Mouse (Mus musculus) MEL (cell line): ENCODE measurements at regions not wholly inside any gene's neighbourhood (a gene's known extent, or its start where the extent isn't known, plus 50 kb on each side); places are given as distances from the start of the nearest gene placed in this dataset.

Experiments
- DNase-seq: peaks from one replicate; pipeline ENCODE4 v3.0.0; 2011; ENCODE audit warnings: low read depth, low spot score
- H3K27ac ChIP-seq: 2 replicates; pipeline ENCODE4 v1.5.1; 2012; ENCODE audit warnings: low read depth, mild to moderate bottlenecking, control low read depth, low read length, moderate library complexity; ENCODE audit not compliant: control insufficient read depth
- H3K27me3 ChIP-seq, 2 experiments: fragments of 150-350 bp in 1 of 2; sonication (generic) in 1 of 2; 2 replicates each; pipeline ENCODE4 v1.6.1; 2012; ENCODE audit warnings: low read length in 2 of 2, mild to moderate bottlenecking in 2 of 2, improper control_type of control experiment in 1 of 2, moderate library complexity in 1 of 2; ENCODE audit not compliant: insufficient read depth in 2 of 2, control insufficient read depth in 1 of 2
- H3K36me3 ChIP-seq, 2 experiments: 2 replicates each; pipeline ENCODE4 v1.6.1; 2012 to 2014; ENCODE audit warnings: low read length in 2 of 2, improper control_type of control experiment in 1 of 2, inconsistent platforms in 1 of 2, mild to moderate bottlenecking in 1 of 2; ENCODE audit not compliant: insufficient read depth in 2 of 2, control insufficient read depth in 1 of 2
- H3K4me1 ChIP-seq, 2 experiments: fragments of 150-350 bp in 1 of 2; sonication (generic) in 1 of 2; 2 replicates each; pipeline ENCODE4 v1.6.1; 2012; ENCODE audit warnings: low read length in 2 of 2, improper control_type of control experiment in 1 of 2, mild to moderate bottlenecking in 1 of 2; ENCODE audit not compliant: insufficient read depth in 2 of 2, control insufficient read depth in 1 of 2
- H3K4me3 ChIP-seq, 2 experiments: fragments of 150-350 bp in 1 of 2; sonication (generic) in 1 of 2; 2 replicates each; pipeline ENCODE4 v1.5.1; 2012; ENCODE audit warnings: low read depth in 2 of 2, low read length in 2 of 2, mild to moderate bottlenecking in 2 of 2, moderate library complexity in 2 of 2, control low read depth in 1 of 2, improper control_type of control experiment in 1 of 2; ENCODE audit not compliant: control insufficient read depth in 1 of 2, insufficient read depth in 1 of 2
- H3K79me2 ChIP-seq: 2 replicates; pipeline ENCODE4 v1.6.1; 2012; ENCODE audit warnings: mild to moderate bottlenecking, low read length, moderate library complexity; ENCODE audit not compliant: control insufficient read depth, poor library complexity, insufficient read depth
- H3K9ac ChIP-seq: 2 replicates; pipeline ENCODE4 v1.6.1; 2012; ENCODE audit warnings: low read depth, mild to moderate bottlenecking, control low read depth, low read length, moderate library complexity; ENCODE audit not compliant: control insufficient read depth, poor library complexity, severe bottlenecking
- H3K9me3 ChIP-seq: fragments of 150-350 bp; sonication (generic); replicated peaks from 2 replicates; pipeline ENCODE4 v1.6.1; 2012; ENCODE audit warnings: mild to moderate bottlenecking, low read length, improper control_type of control experiment, moderate library complexity; ENCODE audit not compliant: insufficient read depth
- BHLHE40 ChIP-seq: IDR thresholded peaks from 2 replicates; pipeline ENCODE4 v1.6.1; 2012; ENCODE audit warnings: low read depth, mild to moderate bottlenecking, inconsistent platforms, low read length, improper control_type of control experiment, borderline replicate concordance
- CHD1 ChIP-seq: IDR thresholded peaks from 2 replicates; pipeline ENCODE4 v1.6.1; 2012; ENCODE audit warnings: low read depth, mild to moderate bottlenecking, inconsistent platforms, low read length, improper control_type of control experiment
- CHD2 ChIP-seq: IDR thresholded peaks from 2 replicates; pipeline ENCODE4 v1.6.1; 2011; ENCODE audit warnings: low read length, improper control_type of control experiment
- ELF1 ChIP-seq: IDR thresholded peaks from 2 replicates; pipeline ENCODE4 v1.6.1; 2014; ENCODE audit warnings: low read depth, mild to moderate bottlenecking, inconsistent platforms, low read length, improper control_type of control experiment, moderate library complexity
- ETS1 ChIP-seq: IDR thresholded peaks from 2 replicates; pipeline ENCODE4 v1.6.1; 2012; ENCODE audit warnings: low read depth, mild to moderate bottlenecking, inconsistent platforms, low read length, improper control_type of control experiment, moderate library complexity
- GABPA ChIP-seq: IDR thresholded peaks from 2 replicates; pipeline ENCODE4 v1.6.1; 2012; ENCODE audit warnings: low read depth, mild to moderate bottlenecking, inconsistent platforms, low read length, improper control_type of control experiment, moderate library complexity
- HCFC1 ChIP-seq: IDR thresholded peaks from 2 replicates; pipeline ENCODE4 v1.6.1; 2012; ENCODE audit warnings: low read depth, mild to moderate bottlenecking, inconsistent platforms, low read length, improper control_type of control experiment, moderate library complexity
- JUND ChIP-seq: IDR thresholded peaks from 2 replicates; pipeline ENCODE4 v1.6.1; 2011; ENCODE audit warnings: low read depth, mild to moderate bottlenecking, improper control_type of control experiment, low read length
- KAT2A ChIP-seq: conservative IDR thresholded peaks from 2 replicates; pipeline ENCODE4 v1.6.1; 2012; ENCODE audit warnings: low read depth, low read length, improper control_type of control experiment, inconsistent platforms
- MEF2A ChIP-seq: IDR thresholded peaks from 2 replicates; pipeline ENCODE4 v1.6.1; 2014; ENCODE audit warnings: low read depth, mild to moderate bottlenecking, inconsistent platforms, low read length, improper control_type of control experiment; ENCODE audit not compliant: poor library complexity, insufficient replicate concordance, severe bottlenecking; ENCODE audit errors: extremely low read depth
- MXI1 ChIP-seq: IDR thresholded peaks from 2 replicates; pipeline ENCODE4 v1.6.1; 2011; ENCODE audit warnings: mild to moderate bottlenecking, low read depth, low read length, improper control_type of control experiment
- MYB ChIP-seq: IDR thresholded peaks from 2 replicates; pipeline ENCODE4 v1.6.1; 2011; ENCODE audit warnings: mild to moderate bottlenecking, low read depth, low read length, improper control_type of control experiment
- POLR2A ChIP-seq, 2 experiments: IDR thresholded peaks; 2 replicates each; pipeline ENCODE4 v1.6.1; 2011 to 2012; ENCODE audit warnings: low read length in 2 of 2, mild to moderate bottlenecking in 2 of 2, control low read depth in 1 of 2, improper control_type of control experiment in 1 of 2, low read depth in 1 of 2, moderate library complexity in 1 of 2; ENCODE audit not compliant: control insufficient read depth in 1 of 2, insufficient read depth in 1 of 2, poor library complexity in 1 of 2
- SIN3A ChIP-seq: IDR thresholded peaks from 2 replicates; pipeline ENCODE4 v1.6.1; 2012; ENCODE audit warnings: low read length, improper control_type of control experiment, inconsistent platforms
- SMC3 ChIP-seq: IDR thresholded peaks from 2 replicates; pipeline ENCODE4 v1.6.1; 2011; ENCODE audit warnings: low read depth, low read length, improper control_type of control experiment
- TAL1 ChIP-seq: IDR thresholded peaks from 2 replicates; pipeline ENCODE4 v1.6.1; 2012; ENCODE audit warnings: mild to moderate bottlenecking, inconsistent platforms, low read length, moderate library complexity, mixed read lengths
- UBTF ChIP-seq: IDR thresholded peaks from 2 replicates; pipeline ENCODE4 v1.6.1; 2012; ENCODE audit warnings: low read depth, mild to moderate bottlenecking, inconsistent platforms, low read length, improper control_type of control experiment, moderate library complexity, borderline replicate concordance; ENCODE audit not compliant: insufficient read depth
- USF1 ChIP-seq: IDR thresholded peaks from 2 replicates; pipeline ENCODE4 v1.6.1; 2014; ENCODE audit warnings: low read depth, mild to moderate bottlenecking, inconsistent platforms, low read length, improper control_type of control experiment, moderate library complexity
- ZC3H11A ChIP-seq: IDR thresholded peaks from 2 replicates; pipeline ENCODE4 v1.6.1; 2012; ENCODE audit warnings: low read depth, mild to moderate bottlenecking, inconsistent platforms, low read length, improper control_type of control experiment
- ZKSCAN1 ChIP-seq: IDR thresholded peaks from 2 replicates; pipeline ENCODE4 v1.6.1; 2012; ENCODE audit warnings: low read depth, mild to moderate bottlenecking, inconsistent platforms, low read length, improper control_type of control experiment, moderate library complexity

GRCm38 (mm10) chr4:142758102-142758501, 454.7 kb downstream of the Prdm2 start:
- no peaks in the 10 kb centered on the region for H3K9me3 ChIP-seq

GRCm38 (mm10) chr4:142756332-142756731, 456.5 kb downstream of the Prdm2 start:
- no peaks in the 10 kb centered on the region for H3K27me3 ChIP-seq
- H3K27ac ChIP-seq: no peak overlapping the region
- H3K4me1 ChIP-seq: no peaks in the 10 kb centered on the region
- H3K79me2 ChIP-seq: no peaks in the 10 kb centered on the region
- no peak overlapping the region for H3K9ac ChIP-seq
- TF ChIP-seq HCFC1 (no peak), USF1 (no peak), SIN3A (no peak), GABPA (no peak), BHLHE40 (no peak), JUND (no peak), KAT2A (no peak), ELF1 (no peak), UBTF (no peak), MYB (no peak), TAL1 (no peak), ZC3H11A (no peak), MEF2A (no peak), POLR2A (IDR thresholded peaks at IDR 0.05; ENCODE audit: control insufficient read depth in 1 of 2, insufficient read depth in 1 of 2, low read depth in 1 of 2, low read length in 2 of 2, poor library complexity in 1 of 2) (no peak), CHD1 (no peak), MXI1 (no peak), CHD2 (no peak), ZKSCAN1 (no peak), SMC3 (no peak), ETS1 (no peak)
- H3K4me3 ChIP-seq: no peak overlapping the region
- H3K9me3 ChIP-seq: no peaks in the 10 kb centered on the region
- no peaks in the 10 kb centered on the region for H3K36me3 ChIP-seq
- no peak for DNase-seq

More at GRCm38 (mm10) chr4:142758102-142758501, 454.7 kb downstream of the Prdm2 start:
- H3K9ac ChIP-seq: no peak overlapping the region
- no peak for DNase-seq
- H3K4me1 ChIP-seq: no peaks in the 10 kb centered on the region
- no peaks in the 10 kb centered on the region for H3K36me3 ChIP-seq
- no peaks in the 10 kb centered on the region for H3K79me2 ChIP-seq
- H3K27me3 ChIP-seq: no peaks in the 10 kb centered on the region
- no peak overlapping the region for H3K27ac ChIP-seq
- no peak overlapping the region for H3K4me3 ChIP-seq
- TF ChIP-seq HCFC1: no peak
- TF ChIP-seq, all 39 proteins: peak for 0
